Mouse (Mus musculus): ENCODE measurements at regions not wholly inside any gene's neighbourhood (a gene's known extent, or its start where the extent isn't known, plus 50 kb on each side); places are given as distances from the start of the nearest gene placed in this dataset.

DNA sequence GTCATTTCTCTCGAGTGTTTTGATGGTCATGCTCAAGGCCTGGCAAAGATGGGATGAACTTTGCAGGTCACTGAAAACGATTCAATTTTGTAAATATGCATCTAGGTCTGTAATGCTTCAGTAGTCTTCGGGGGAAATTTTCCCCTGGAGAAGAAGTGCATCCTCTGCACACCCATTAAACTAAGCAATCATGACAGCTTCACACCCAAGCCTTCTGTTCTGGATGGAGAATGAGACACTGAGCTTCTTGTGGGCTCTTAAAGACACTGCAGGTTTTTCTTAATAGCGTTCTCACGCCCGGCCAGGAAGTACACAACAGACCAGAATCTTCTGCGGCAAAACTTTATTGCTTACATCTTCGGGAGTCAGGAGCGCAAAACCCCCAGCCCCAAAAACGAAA is 151.0 kb downstream of the Csl start:
- H3K9ac ChIP-seq (ENCODE audit: low read depth, low read length), result no peak overlapping the region
- no peak overlapping the region for H3K27ac ChIP-seq (ENCODE audit: low read length)
- no peaks in the 10 kb centered on the region for H3K36me3 ChIP-seq (ENCODE audit: control insufficient read depth, insufficient read depth)
- WGBS (ENCODE audit: insufficient replicate concordance), result 72% methylated on average over 10 of the region's 10 CpGs
- H3K9me3 ChIP-seq (replicated peaks; ENCODE audit: control insufficient read depth, low read length), result no peaks in the 10 kb centered on the region
- no peak for ATAC-seq (ENCODE audit: low read depth)
- no peak overlapping the region for H3K4me3 ChIP-seq (ENCODE audit: low read depth, low read length)
- no peaks in the 10 kb centered on the region for H3K4me1 ChIP-seq (ENCODE audit: control insufficient read depth, low read depth, low read length)
- no peaks in the 10 kb centered on the region for H3K27me3 ChIP-seq (ENCODE audit: control insufficient read depth, insufficient read depth, low read depth, low read length)
- H3K4me2 ChIP-seq (ENCODE audit: low read depth, low read length), result no peak overlapping the region

GRCm38 (mm10) chr10:99609420-99609819 is 150.0 kb downstream of the Csl start:
- Histone ChIP-seq H3K4me2 (ENCODE audit: low read depth, low read length) (no peak overlapping the region), H3K27me3 (ENCODE audit: control insufficient read depth, insufficient read depth, low read depth, low read length) (no peaks in the 10 kb centered on the region), H3K9me3 (replicated peaks; ENCODE audit: control insufficient read depth, low read length) (no peaks in the 10 kb centered on the region), H3K4me3 (ENCODE audit: low read depth, low read length) (no peak overlapping the region), H3K4me1 (ENCODE audit: control insufficient read depth, low read depth, low read length) (no peaks in the 10 kb centered on the region), H3K9ac (ENCODE audit: low read depth, low read length) (no peak overlapping the region), H3K36me3 (ENCODE audit: control insufficient read depth, insufficient read depth) (no peaks in the 10 kb centered on the region), H3K27ac (ENCODE audit: low read length) (no peak overlapping the region)
- ATAC-seq (ENCODE audit: low read depth), result no peak
- WGBS (ENCODE audit: insufficient replicate concordance), result 61% methylated on average over 3 of the region's 3 CpGs

DNA sequence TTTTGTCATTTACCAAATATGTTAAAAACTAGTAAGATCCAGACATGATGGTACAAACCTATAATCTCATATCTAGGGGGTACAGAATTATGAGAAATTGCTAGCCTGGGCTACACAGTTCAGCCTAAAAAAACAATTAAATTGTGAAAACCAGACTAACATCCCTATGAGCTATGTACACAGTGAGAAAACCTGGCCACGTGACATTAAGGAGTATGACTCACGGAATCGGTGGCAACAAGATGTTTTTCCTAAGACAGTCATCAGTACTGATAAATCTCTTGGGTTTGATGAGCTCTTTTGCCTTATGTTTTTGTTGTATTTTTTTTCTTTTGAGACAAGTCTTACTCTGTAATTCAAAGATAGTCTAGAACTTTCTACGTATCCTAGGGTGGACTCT is 148.6 kb downstream of the Csl start:
- Histone ChIP-seq H3K27ac (ENCODE audit: low read length) (no peak overlapping the region), H3K9me3 (replicated peaks; ENCODE audit: control insufficient read depth, low read length) (no peaks in the 10 kb centered on the region)
- 62% methylated on average over 4 of the region's 4 CpGs for WGBS (ENCODE audit: insufficient replicate concordance)

DNA sequence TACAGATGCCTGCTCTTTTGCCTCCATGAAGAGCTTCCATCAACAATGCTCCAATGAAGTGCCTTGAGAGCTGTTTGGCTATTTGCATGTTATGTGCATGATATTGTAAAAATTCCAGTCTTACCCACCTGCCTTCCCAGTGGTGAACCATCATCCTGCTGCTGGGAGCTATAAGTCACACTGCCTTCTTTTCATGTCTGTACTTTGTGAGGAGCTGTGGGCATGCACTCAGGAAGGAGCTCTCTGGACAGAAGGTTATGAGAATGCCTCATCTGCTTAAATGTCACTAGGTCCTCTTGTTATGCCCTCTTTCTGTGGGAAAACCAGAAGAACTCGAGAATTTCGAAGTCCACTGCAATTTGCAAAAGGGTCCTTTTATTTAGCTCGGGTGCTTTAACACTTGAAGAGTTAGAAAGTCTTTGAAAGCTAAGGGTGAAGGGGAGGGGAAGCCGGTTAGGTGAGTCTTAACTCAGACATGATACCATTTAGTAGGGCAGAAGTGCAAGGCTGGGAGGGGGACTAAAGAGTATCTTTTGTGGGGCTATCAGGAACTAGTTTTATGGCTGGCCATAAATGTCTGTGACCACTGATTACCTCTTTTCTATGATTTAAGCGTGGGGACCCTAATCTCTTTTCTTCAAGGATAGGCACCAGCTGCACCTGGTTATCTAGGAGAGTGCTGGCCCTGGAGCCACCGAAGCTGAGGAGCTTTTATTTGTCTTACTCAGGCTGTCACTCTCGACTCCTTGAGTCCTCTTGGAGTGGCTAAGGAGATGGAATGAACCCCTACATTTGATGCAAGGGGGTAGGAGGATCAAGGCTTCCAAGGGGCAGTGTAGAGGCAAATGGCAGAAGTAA is 144.8 kb downstream of the Csl start:
- ATAC-seq (ENCODE audit: low read depth), result no peak
- no peaks in the 10 kb centered on the region for H3K9me3 ChIP-seq (replicated peaks; ENCODE audit: control insufficient read depth, low read length)
- H3K4me3 ChIP-seq (ENCODE audit: low read depth, low read length), result no peak overlapping the region
- no peaks in the 10 kb centered on the region for H3K36me3 ChIP-seq (ENCODE audit: control insufficient read depth, insufficient read depth)
- no peak overlapping the region for H3K9ac ChIP-seq (ENCODE audit: low read depth, low read length)
- WGBS (ENCODE audit: insufficient replicate concordance), result 31% methylated on average over 7 of the region's 7 CpGs
- H3K4me1 ChIP-seq (ENCODE audit: control insufficient read depth, low read depth, low read length), result no peaks in the 10 kb centered on the region
- H3K27me3 ChIP-seq (ENCODE audit: control insufficient read depth, insufficient read depth, low read depth, low read length), result no peaks in the 10 kb centered on the region
- H3K27ac ChIP-seq (ENCODE audit: low read length), result no peak overlapping the region
- no peak overlapping the region for H3K4me2 ChIP-seq (ENCODE audit: low read depth, low read length)

More for the DNA sequence above, 148.6 kb downstream of the Csl start:
- ATAC-seq (ENCODE audit: low read depth), result no peak
- Histone ChIP-seq H3K4me2 (ENCODE audit: low read depth, low read length) (no peak overlapping the region), H3K4me3 (ENCODE audit: low read depth, low read length) (no peak overlapping the region), H3K4me1 (ENCODE audit: control insufficient read depth, low read depth, low read length) (no peaks in the 10 kb centered on the region), H3K9ac (ENCODE audit: low read depth, low read length) (no peak overlapping the region), H3K36me3 (ENCODE audit: control insufficient read depth, insufficient read depth) (no peaks in the 10 kb centered on the region), H3K27me3 (ENCODE audit: control insufficient read depth, insufficient read depth, low read depth, low read length) (no peaks in the 10 kb centered on the region)

DNA sequence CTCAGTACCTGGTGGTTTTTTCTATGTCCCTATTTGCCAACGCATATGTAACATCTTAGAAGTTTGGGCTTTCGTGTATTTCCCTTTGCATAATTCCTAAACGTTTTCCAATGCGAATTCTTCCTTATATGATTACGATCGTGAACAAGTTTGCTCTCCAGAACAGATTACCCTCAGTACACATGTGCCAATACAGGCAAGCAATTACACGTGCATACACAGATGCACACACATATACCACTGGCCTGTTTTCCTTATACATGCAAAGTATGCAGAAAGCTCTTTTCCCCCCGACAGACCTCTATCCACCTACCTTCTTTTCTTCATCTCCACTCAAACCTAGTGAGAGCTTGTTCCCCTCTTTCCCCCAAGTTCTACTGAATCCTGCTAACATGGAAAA is 144.1 kb downstream of the Csl start:
- H3K9ac ChIP-seq (ENCODE audit: low read depth, low read length), result no peak overlapping the region
- no peak for ATAC-seq (ENCODE audit: low read depth)
- H3K27me3 ChIP-seq (ENCODE audit: control insufficient read depth, insufficient read depth, low read depth, low read length), result no peaks in the 10 kb centered on the region
- H3K4me3 ChIP-seq (ENCODE audit: low read depth, low read length), result no peak overlapping the region
- H3K27ac ChIP-seq (ENCODE audit: low read length), result no peak overlapping the region
- no peaks in the 10 kb centered on the region for H3K36me3 ChIP-seq (ENCODE audit: control insufficient read depth, insufficient read depth)
- no peaks in the 10 kb centered on the region for H3K9me3 ChIP-seq (replicated peaks; ENCODE audit: control insufficient read depth, low read length)
- WGBS (ENCODE audit: insufficient replicate concordance), result 66% methylated on average over 8 of the region's 8 CpGs
- no peak overlapping the region for H3K4me2 ChIP-seq (ENCODE audit: low read depth, low read length)
- no peaks in the 10 kb centered on the region for H3K4me1 ChIP-seq (ENCODE audit: control insufficient read depth, low read depth, low read length)

DNA sequence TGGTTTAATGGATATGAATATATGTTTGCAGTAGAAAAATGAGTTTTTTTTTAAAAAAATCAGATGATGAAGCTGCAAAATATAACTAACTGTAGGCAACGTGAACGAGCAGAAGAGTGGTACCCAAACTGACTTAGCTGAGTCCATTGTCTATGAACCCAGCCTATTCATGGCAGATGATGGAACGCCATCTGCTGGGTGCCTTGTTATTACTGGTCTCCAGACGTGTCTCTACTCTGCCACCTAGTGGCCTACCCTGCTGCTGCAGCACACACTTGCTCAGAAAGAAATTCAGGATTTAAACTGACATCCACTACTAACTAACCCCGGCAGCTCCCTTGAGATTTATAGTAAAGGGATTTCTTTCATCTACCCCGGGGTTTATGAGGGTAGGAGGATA is 143.7 kb downstream of the Csl start:
- WGBS (ENCODE audit: insufficient replicate concordance), result 6% methylated on average over 6 of the region's 6 CpGs

DNA sequence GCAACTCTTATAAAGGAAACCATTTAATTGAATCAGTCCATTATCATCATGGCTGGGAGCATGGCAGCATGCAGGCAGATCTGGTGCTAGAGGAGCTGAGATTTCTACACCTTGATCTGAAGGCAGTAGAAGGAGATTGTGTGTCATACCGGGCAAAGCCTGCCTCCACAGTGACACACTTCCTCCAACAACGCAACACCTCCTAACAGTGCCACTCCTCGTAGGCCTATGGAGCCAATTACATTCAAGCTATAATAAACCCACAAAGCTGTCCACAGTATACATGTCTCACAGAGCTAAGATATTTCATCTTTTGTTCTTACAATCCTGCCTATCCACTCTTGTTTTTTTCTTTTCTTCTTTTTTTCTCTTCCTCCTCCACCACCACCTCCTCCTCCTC is 141.8 kb downstream of the Csl start:
- no peaks in the 10 kb centered on the region for H3K9me3 ChIP-seq (replicated peaks; ENCODE audit: control insufficient read depth, low read length)
- no peak overlapping the region for H3K9ac ChIP-seq (ENCODE audit: low read depth, low read length)
- no peaks in the 10 kb centered on the region for H3K36me3 ChIP-seq (ENCODE audit: control insufficient read depth, insufficient read depth)
- no peaks in the 10 kb centered on the region for H3K4me1 ChIP-seq (ENCODE audit: control insufficient read depth, low read depth, low read length)
- ATAC-seq (ENCODE audit: low read depth), result no peak
- H3K4me3 ChIP-seq (ENCODE audit: low read depth, low read length), result no peak overlapping the region
- 52% methylated on average over 3 of the region's 3 CpGs for WGBS (ENCODE audit: insufficient replicate concordance)
- H3K27me3 ChIP-seq (ENCODE audit: control insufficient read depth, insufficient read depth, low read depth, low read length), result no peaks in the 10 kb centered on the region
- H3K4me2 ChIP-seq (ENCODE audit: low read depth, low read length), result no peak overlapping the region
- H3K27ac ChIP-seq (ENCODE audit: low read length), result no peak overlapping the region

More for the DNA sequence above, 143.7 kb downstream of the Csl start:
- no peak for ATAC-seq (ENCODE audit: low read depth)
- no peaks in the 10 kb centered on the region for H3K4me1 ChIP-seq (ENCODE audit: control insufficient read depth, low read depth, low read length)
- no peak overlapping the region for H3K27ac ChIP-seq (ENCODE audit: low read length)
- no peaks in the 10 kb centered on the region for H3K36me3 ChIP-seq (ENCODE audit: control insufficient read depth, insufficient read depth)
- no peaks in the 10 kb centered on the region for H3K27me3 ChIP-seq (ENCODE audit: control insufficient read depth, insufficient read depth, low read depth, low read length)
- no peak overlapping the region for H3K9ac ChIP-seq (ENCODE audit: low read depth, low read length)
- no peaks in the 10 kb centered on the region for H3K9me3 ChIP-seq (replicated peaks; ENCODE audit: control insufficient read depth, low read length)
- no peak overlapping the region for H3K4me2 ChIP-seq (ENCODE audit: low read depth, low read length)
- H3K4me3 ChIP-seq (ENCODE audit: low read depth, low read length), result no peak overlapping the region

DNA sequence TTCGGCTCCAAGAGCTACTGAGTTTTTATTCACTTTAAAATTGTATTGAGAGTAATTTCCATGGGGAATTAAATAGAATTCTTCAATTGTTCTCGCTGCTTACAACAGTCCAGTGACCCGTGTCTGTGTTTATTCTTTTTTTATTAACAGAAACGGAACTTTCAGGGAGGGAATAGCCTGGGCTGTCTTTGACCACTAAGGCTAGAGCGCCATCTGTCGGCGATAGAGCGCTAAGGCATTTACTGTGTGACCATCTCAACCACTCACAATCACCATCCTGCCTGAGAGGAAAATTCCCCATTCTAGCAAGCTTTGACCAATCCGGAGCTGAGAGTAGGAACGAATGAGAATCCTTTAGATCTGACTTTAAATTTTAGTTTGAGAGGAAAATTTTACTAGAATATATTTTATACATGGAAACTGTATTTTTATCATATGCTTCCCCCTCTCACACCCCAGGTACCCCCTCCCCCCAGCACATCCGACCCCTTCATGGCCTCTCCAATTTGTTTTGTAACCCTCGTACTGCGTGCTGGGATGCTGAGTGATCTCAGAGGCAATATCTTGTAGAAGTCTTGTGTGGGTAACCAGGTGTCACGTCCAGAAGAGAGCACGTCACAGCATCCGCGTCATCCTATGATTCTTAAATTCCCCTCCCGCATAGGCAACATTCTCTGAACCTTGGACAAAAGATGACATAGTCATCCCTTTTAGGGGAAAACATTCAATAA is 139.9 kb downstream of the Csl start:
- Histone ChIP-seq H3K4me3 (ENCODE audit: low read depth, low read length) (no peak overlapping the region), H3K9ac (ENCODE audit: low read depth, low read length) (no peak overlapping the region), H3K4me1 (ENCODE audit: control insufficient read depth, low read depth, low read length) (no peaks in the 10 kb centered on the region), H3K27ac (ENCODE audit: low read length) (no peak overlapping the region), H3K36me3 (ENCODE audit: control insufficient read depth, insufficient read depth) (no peaks in the 10 kb centered on the region), H3K9me3 (replicated peaks; ENCODE audit: control insufficient read depth, low read length) (no peaks in the 10 kb centered on the region), H3K27me3 (ENCODE audit: control insufficient read depth, insufficient read depth, low read depth, low read length) (no peaks in the 10 kb centered on the region), H3K4me2 (ENCODE audit: low read depth, low read length) (no peak overlapping the region)
- 0 out of 2 replicates have a peak, but pooled peaks have one; percentile 24 for ATAC-seq (ENCODE audit: low read depth)
- 38% methylated on average over 18 of the region's 18 CpGs for WGBS (ENCODE audit: insufficient replicate concordance)

DNA sequence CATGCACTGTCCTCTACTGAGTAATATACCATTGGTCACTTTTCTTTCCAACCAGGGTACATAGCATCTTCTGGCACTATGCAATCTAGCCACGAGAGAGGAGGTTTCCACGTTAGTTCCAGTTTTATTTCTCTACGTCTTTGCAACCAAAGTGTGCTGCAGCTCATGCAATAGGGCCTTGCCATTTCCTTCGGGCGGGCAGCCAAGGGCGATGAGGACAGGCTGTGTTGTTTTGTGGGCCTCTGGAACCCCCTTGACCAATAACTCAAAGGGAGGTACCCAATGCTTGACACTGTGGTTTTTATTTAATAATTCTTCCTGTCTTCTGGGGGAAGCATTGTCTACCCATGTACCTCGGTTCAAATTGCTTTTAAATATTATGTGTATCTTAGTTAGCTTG is 139.0 kb downstream of the Csl start:
- Histone ChIP-seq H3K27me3 (ENCODE audit: control insufficient read depth, insufficient read depth, low read depth, low read length) (no peaks in the 10 kb centered on the region), H3K4me3 (ENCODE audit: low read depth, low read length) (no peak overlapping the region), H3K4me1 (ENCODE audit: control insufficient read depth, low read depth, low read length) (no peaks in the 10 kb centered on the region), H3K9ac (ENCODE audit: low read depth, low read length) (no peak overlapping the region), H3K27ac (ENCODE audit: low read length) (no peak overlapping the region), H3K9me3 (replicated peaks; ENCODE audit: control insufficient read depth, low read length) (no peaks in the 10 kb centered on the region), H3K36me3 (ENCODE audit: control insufficient read depth, insufficient read depth) (no peaks in the 10 kb centered on the region), H3K4me2 (ENCODE audit: low read depth, low read length) (no peak overlapping the region)
- ATAC-seq (ENCODE audit: low read depth), result no peak
- 56% methylated on average over 7 of the region's 7 CpGs for WGBS (ENCODE audit: insufficient replicate concordance)

Data from liver, embryonic 16.5 days (tissue).